Mouse (Mus musculus) frontal cortex, adult 2 months (tissue): ENCODE data around the gene Rftn1. TPM values are rescaled to one million over a fixed set of nuclear protein-coding genes. Genes with fewer than 3 reads are reported as not detected.
"Not testable (repeated sequence)": the region's sequence is repeated elsewhere in the genome, so short reads cannot be mapped to it uniquely, and the experiment has no call there.

Experiments used
- DNase-seq, 2 experiments: peaks; one replicate each; pipeline ENCODE4 v3.0.0; 2022; ENCODE audit warnings: low spot score in 1 of 2; ENCODE audit errors: extremely low spot score in 1 of 2
- polyA plus RNA-seq: library from polyadenylated mRNA; depleted of rRNA; stranded (reverse); fragments of >200 nt; gene quantifications from 2 replicates; pipeline ENCODE4 v1.2.3, GENCODE M21; 2012; rRNA removed

Gene Rftn1
- 7.6 and 10.7 TPM in 2 replicates for polyA plus RNA-seq

DNA sequence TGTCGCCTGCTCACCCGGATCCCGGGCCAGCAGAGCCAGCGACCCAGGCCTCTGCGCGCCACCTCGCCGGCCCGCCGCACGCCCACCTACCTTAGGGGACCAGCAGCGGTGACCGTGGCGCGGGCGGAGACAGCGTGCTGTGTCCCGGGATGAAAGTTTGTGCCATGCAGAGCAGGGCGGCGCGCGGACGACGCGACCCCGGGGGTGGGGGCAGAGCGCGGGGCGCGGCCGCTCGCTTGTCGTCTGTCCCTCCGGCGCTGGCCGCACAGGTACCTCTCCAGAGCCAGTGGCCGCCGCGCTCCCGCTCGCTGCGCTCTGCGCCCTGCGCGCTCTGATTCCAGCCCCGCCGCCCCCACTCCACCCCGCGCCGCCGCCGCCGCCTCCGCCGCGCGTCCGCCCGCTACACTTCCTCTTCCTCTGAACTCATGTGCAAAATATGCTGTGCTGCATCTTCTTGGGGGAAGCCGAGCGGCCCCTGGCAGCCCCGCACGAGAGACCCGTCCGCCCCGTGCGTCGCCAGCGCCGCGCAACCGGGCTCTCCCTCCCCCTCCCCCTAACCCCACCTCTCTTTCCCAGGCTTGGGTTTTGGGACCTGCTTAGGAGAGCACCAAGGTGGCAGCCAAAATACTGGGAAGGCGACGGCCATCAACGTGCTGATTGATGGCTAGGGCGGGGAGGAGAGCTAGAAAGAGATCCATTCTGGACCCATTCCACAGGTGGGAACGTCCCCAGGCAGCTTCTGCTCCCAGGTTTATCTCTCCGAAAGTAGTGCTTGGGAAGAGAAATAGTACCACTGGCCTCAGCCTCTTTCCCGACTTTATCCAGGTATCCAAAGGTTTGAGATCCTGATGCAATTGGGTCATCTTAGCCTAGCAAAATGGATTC, at the start of gene Rftn1:
Gene Rftn1 (minus strand): TSS at position 544 of the 885 bp plus-strand sequence.
- DNase-seq, result peak in 1 of 2 experiments; percentile 20

DNA sequence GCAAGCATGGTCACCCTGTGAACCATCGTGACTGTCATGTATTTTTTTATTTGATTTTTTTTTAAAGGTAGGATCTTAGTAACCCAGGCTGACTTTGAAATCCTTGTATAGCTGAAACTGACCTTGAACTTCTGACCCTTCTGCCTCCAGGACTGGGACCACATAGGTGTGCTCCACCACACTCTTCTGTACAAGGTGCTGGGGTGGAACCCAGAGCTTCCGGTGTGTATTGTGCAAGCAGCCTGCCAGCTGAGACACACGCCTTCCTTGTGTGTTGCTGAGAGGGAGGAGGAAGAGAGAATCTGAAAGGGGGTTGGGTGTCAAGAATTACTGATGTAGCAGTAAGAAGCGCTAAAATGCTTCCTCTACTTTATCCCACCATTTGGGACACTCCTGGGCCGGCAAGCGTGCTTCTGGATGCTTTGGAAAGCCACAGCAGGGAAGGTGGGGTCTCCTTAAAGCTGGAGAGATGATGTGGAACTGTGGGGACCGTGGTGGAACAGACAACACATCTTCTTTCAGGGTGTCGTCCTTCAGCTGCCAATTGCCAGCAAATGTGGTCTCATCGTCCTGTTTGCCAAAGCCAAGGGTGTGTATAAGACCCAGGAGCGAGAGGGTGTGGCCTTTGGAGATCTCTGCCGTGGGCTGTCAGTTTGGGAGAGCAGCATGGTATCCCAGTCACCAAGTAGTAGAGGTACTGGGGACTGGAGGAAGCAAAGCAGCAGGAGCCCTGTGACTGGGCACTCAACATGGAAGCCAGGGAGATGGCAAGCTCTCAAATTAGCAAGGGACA, 47.5 kb upstream of the Rftn1 start:
- no peak for DNase-seq

DNA sequence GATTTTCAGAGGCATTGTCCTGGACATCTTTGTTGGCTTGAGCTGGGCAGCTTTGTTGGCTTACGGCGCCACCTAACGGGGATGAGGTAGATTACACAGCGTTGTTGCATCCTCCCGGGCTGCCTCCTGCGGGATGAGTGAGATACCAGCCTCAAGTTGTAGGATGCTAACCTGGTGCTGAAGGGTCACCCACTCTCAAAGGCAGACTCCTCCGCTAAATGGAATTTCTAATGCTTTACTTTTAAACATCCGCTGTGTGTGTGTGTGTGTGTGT, 46.9 kb upstream of the Rftn1 start:
- DNase-seq, result peak; percentile 41 to 93

DNA sequence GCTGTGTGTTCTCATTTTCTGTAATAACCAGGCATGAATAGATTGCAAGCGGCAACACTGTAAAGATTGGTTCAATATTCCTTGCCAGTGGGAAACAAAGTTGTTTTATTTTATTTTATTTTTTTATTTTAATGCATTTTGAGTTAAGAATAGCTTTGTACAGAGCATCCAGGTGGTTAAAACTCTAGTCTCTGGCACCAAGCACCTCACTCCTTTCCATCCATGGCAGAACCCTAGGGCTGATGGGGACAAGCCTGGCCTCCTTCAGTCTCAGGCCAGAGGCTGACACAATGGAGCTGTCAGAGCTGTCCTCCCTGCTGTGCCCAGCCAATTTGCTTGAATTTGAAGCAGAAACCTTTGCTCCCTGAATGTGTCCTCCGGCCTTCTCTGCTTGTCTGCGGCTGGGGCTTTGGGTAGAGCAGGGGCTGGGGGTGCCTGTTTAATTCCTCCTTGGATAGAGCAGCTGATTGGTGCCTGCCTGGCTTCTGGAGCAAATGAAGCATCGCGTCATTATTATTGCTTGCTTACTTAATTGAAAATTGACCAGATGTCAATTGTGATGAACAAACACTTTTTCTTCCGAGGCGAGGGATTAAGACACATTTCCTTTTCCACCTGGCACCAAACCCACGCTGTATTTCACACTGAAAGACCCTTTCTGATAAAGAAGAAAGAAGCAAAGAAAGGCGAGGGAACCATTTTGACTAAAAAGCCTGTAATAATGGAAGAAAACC, 46.4 kb upstream of the Rftn1 start:
- no peak for DNase-seq

DNA sequence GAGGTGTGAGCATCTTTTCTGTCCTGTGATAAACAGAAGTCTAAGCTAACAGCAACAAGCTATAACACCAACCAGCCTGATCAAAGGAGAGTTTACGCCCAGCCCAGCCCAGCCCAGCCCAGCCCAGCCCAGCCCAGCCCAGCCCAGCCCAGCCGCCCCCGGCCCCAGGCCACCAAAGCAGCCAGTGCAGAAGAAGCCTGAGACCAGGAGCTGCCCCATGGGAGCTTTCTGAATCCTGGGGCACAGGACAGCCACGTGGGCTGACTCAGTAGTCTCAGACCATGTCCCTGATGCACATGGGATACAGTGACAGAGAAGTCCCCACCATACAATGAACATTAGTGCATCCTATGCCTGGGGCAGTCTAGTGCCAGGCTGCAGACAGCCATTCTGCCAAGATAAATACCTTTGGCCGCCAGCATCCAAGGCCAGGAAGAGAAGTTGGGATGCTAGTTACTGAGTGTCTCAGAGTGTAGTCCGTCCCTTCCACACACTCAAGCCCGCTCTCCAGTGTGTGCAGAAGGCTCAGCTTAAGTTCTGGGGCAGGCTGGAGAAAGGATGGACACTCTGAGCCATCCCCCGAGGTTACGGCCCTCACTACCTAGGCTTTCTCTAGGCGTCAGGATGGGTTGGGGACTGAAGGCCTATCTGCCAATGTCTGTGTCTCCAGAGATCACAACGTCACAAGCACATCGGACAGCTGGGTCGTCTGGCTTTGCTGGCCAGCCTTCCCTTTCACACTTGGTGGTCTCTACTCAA, 45.6 kb upstream of the Rftn1 start:
- DNase-seq, result no peak

DNA sequence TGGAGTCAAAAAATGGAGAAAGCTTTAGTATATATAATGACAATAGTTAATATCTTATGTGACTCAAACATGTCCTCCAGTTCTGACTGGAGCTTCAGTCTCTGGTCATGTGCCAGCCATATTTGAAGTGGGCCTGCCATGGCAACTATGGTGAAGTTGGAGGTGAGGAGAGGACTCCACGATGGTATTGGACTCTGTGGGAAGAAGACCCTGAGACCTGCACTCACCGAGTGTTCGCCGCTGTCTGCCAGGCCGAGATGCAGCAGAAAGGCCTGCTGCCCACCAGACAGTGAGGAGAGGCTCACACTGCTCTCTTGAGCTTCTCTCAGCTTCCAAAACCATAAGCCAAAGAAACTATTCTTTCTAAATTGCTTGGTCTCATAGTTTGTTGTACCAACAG, 43.5 kb upstream of the Rftn1 start:
- DNase-seq, result no peak

DNA sequence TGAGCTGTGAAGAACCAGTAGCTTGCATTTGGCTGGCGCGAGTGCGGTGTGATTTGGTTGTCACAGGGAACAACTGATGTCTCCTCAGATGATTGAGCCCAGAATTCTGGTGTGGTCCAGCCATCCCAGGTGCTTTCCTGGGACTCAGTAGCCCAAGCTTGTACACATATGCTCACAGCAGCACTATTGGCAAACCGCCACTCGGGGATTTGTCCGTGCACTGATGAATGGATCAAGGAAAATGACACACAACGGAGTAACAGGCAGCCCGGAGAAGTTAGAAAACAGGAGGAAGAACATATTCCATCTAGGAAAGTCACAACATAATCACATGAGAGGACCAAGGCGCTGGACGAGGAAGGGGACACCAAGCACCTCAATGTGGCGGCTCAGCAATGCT, 42.3 kb upstream of the Rftn1 start:
- no peak for DNase-seq

DNA sequence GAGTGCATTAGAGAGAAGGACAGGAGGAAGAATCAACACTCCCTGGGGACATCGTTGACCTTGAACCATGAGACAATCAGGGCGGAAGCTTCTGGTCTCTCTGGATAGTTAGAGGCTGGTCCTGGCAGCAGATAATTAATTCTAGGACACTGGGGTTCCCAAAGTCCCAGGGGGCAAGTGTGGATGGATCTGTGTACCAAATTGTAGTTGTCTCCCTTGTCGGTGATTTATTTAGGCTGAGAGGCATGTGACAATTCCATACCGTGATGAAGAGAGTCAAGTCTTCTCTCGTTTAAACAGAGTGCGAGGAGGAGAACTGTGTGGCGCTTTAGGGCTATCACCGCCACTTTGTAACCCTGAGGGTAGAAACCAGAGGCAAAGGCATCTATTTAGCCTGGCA, 40.7 kb upstream of the Rftn1 start:
- no peak for DNase-seq

DNA sequence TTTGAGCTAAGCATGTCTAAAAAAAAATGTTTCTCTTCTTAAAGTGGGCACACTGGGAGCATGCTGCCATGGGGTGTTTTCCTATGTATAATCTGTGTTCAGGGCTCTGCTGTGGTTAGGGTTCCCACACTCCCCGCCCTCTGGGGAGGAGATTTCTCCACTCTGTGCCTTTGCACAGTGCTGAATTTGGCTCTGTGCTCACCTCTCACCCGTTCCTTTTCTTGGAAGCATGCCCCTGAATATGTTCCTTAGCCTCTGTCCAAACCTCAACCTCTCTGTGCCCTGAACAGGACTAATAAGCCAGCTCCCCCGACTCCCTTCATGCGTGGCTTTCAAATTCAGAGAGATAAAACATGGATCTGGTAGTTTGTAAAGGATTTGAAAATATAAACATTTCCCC, 39.1 kb upstream of the Rftn1 start:
- no peak for DNase-seq

DNA sequence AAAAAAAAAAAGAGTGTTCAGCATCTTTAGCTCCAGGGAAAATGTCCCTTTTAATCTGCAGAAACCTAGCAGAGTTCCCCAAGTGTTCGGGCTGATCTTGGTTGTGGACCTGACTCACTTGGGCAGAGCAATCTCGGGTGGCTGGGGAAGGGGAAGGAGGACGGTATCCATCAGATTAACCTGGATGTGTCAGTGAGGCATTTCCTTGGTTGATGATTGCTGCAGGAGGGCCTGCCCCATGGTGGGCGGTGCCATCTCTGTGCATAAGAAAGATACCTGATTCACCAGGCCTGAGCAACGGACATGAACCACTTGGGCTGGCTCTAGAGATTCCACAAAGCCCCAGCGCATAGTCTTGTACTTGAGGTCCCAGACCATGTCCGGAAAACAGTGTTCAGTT, 36.9 kb upstream of the Rftn1 start:
- DNase-seq, result no peak

DNA sequence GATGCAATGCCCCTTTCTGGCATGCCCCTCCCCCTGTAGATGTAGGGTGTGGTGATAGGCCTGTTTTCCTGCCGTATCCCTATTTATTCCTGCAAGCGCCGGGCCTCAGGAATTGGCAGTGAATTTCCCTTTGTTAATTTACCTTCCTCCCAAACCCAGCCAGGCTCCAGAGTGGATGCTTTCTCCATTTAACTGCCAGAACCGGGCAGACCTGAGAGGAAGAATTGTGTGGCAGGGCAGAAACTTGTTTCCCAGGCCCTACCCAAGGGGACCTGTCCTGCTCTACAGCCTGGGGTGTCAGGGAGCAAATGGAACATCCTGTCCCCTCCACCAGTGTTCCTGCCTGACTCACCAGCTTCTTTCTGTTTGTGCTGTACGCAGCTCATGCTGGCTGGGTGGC, 34.2 kb upstream of the Rftn1 start:
- DNase-seq, result no peak

DNA sequence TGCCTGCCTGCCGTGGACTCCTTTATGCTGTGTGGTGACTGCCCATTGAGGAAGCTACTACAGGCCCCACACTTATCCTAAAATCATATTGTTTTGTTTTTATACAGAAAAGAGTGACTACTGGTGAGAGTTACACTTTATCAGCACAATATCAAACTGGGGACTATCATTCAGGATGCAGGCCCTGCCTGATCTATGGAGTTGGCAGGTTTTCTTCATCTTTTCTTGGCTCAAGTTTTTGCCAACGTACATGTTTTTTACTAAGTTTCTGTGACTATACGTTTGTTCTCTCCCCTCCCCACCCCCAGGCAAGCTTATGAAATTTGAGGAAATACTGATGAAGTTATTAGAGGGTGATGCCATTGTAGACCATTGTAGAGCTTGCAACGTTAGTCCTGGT, 27.5 kb upstream of the Rftn1 start:
- DNase-seq, result no peak

DNA sequence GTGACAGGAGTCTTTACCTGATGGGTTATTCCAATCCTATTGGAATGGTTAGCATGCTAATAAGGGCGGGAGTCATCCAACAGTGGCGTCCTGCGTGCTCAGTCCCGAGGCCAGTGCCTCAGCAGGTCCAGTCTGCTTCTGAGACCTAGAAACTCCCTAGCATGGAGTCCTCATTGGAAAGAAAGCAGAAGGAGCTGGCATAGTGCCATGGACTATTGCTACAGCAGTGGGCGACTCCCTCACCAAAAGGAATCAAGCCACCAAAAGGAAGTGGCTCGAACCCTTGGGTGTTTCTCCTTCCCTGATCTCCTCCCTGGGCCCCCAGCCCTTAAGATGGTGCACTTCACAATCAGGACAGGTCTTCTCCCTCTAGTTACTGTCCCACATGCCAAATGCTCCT, 24.6 kb upstream of the Rftn1 start:
- DNase-seq, result no peak

DNA sequence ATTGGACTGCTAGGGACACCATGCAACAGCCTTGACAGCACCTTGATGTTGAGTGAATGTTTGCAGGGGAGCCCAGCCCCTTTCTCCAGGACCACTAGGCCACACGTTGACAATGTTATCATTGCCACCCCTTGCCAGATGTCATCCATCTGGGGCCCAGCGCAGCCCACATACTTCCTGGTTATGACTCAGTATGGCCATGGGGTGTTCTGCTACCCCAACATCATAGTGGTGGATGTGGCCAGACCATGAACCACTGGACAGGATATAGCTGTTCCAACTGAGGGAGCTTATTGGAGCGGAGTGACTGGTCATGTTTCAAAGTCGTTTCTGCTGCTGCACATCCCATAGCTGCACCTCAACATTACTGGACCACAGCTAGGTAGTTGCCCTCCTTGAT, 22.6 kb upstream of the Rftn1 start:
- DNase-seq, result no peak

DNA sequence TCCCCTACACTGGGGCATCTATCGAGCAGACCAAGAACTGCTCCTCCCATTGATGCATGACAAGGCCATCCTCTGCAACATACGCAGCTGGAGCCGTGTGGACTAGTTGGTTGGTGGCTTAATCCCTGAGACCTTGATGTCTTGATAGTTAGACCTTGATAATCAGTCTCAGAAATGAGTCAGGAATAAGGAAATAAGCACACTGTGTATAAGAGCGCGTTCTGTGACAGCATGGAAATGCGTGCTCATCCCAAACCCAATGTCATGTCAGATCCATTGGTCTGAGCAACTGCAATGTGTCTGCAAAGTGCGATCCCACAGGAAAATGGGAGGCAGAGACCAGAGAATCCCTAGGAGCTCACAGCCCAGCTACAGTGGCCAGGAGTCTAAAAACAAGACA, 21.3 kb upstream of the Rftn1 start:
- no peak for DNase-seq

DNA sequence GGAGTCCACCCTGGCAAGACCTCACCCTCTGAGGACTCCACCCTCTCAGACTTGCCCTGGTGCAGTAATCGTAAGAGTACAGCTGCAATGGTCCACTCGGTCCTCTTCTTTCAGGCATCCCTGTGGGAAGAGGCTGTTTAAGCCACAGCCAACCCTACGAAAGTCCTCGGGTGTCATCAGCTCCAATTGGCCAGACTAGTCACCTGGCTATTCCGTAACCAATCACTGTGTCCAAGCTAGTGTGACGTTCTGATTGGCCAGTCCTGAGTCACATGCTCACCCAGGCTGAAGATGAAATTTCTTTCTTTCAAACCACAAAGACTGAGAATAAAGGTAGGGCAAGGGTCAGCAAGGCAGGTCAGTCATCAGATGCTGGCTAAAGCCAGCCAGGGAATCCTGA, 19.4 kb upstream of the Rftn1 start:
- no peak for DNase-seq

DNA sequence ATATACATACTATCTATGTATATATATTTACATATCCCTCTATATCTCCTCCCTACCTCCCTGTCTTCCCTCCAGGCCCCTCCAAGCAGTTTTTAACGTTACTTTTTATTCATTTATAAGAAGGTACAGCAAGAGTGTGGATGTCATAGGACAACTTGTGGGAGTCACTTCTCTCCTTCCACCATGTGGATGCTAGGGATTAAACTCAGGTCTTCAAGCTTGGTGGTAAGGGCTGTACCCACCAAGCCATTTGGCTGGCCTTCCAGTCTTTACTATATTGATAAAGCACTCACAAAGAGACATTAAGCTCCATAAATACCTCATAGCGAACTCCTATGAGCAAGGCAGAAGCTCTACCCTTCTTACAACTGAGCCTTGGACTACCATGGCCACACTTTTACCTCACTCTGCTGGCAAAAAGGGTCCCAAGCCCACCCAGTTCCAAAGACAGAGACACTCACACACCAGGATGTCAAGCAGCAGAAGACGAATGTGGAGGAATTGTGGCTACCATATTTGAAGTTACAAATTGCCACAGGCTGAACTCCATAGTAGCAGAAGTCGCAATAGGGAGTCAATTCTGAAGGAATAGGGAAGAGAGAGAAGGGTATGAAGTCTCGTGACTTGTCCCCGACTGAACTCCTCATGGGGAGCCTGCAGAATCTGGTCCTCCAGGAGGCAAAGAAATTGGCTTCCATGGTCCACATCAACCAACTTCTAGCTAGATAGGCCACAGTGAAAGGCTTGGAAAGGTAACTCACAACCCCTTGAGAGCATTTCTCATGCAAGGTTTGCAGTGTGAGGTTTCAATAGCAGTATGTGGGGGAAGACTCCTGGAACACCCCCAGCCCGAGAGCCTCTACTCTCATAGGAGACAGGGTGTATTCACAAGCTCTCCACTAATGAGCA, 17.9 kb upstream of the Rftn1 start:
- DNase-seq, result no peak

DNA sequence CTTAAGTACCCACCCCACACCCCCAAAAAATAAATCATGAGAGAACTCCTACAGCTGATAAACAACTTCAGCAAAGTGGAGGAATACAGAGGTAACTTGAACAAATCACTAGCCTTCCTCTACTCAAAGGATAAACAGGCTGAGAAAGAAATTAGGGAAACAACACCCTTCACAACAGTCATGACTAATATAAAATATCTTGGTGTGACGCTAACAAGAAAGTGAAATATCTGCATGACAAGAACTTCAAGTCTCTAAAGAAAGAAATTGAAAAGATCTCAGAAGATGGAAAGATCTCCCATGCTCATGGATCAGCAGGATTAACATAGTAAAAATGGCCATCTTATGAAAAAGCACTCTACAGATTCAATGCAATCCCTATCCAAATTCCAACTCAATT, 15.8 kb upstream of the Rftn1 start:
- DNase-seq, result not testable (repeated sequence)

DNA sequence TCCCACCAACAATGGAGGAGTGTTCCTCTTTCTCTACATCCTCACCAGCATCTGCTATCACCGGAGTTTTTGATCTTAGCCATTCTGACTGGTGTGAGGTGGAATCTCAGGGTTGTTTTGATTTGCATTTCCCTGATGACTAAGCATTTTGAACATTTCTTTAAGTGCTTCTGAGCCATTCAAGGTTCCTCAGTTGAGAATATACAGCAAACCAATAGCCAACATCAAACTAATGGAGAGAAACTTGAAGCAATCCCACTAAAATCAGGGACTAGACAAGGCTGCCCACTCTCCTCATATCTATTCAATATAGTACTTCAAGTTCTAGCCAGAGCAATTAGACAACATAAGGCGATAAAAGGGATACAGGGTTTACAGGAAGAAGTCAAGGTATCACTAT, 15.4 kb upstream of the Rftn1 start:
- DNase-seq, result not testable (repeated sequence)
